Mouse (Mus musculus): ENCODE data around the gene Samd14.
"Not testable (repeated sequence)": the region's sequence is repeated elsewhere in the genome, so short reads cannot be mapped to it uniquely, and the experiment has no call there.

The Samd14 gene

GRCm38 (mm10) chr11:95009629-95010014, at the start of gene Samd14:
Samd14 (plus strand) TSS chr11:95009879.
- DNase-seq: peak; percentile 56 to 76

GRCm38 (mm10) chr11:94962534-94963101, 47.1 kb upstream of the Samd14 start:
- DNase-seq: no peak

GRCm38 (mm10) chr11:94967419-94967818, 42.3 kb upstream of the Samd14 start, which contains the start of gene Hils1:
Hils1 (plus strand) TSS chr11:94967593.
- DNase-seq: no peak

- no peak for DNase-seq
Observed at GRCm38 (mm10) chr11:94968187-94968586, 41.5 kb upstream of the Samd14 start.

GRCm38 (mm10) chr11:94969709-94970108, 40.0 kb upstream of the Samd14 start:
- not testable (repeated sequence) for DNase-seq

GRCm38 (mm10) chr11:94970210-94970943, 39.3 kb upstream of the Samd14 start:
- peak; percentile 64 to 86 for DNase-seq

- no peak for DNase-seq
Observed at GRCm38 (mm10) chr11:94971895-94972615, 37.6 kb upstream of the Samd14 start.

- no peak for DNase-seq
Observed at GRCm38 (mm10) chr11:94972887-94973286, 36.8 kb upstream of the Samd14 start.

- no peak for DNase-seq
Observed at GRCm38 (mm10) chr11:94973313-94973712, 36.4 kb upstream of the Samd14 start.

- no peak for DNase-seq
Observed at GRCm38 (mm10) chr11:94974951-94975350, 34.7 kb upstream of the Samd14 start.

- no peak for DNase-seq
Observed at GRCm38 (mm10) chr11:94976199-94976598, 33.5 kb upstream of the Samd14 start, which contains the start of gene Sgca. Sgca (minus strand) TSS chr11:94976327.

GRCm38 (mm10) chr11:94978178-94978915, 31.3 kb upstream of the Samd14 start:
- DNase-seq: no peak

- DNase-seq: peak; percentile 96
Observed at GRCm38 (mm10) chr11:94978947-94979346, 30.7 kb upstream of the Samd14 start.

- no peak for DNase-seq
Observed at GRCm38 (mm10) chr11:94979462-94980179, 30.1 kb upstream of the Samd14 start.

- peak in 1 of 2 experiments; percentile 69 for DNase-seq
Observed at GRCm38 (mm10) chr11:94985140-94985539, 24.5 kb upstream of the Samd14 start.

- no peak for DNase-seq
Observed at GRCm38 (mm10) chr11:94985822-94986221, 23.9 kb upstream of the Samd14 start.

- no peak for DNase-seq
Observed at GRCm38 (mm10) chr11:94986435-94986834, 23.2 kb upstream of the Samd14 start.

- no peak for DNase-seq
Observed at GRCm38 (mm10) chr11:94987341-94987740, 22.3 kb upstream of the Samd14 start.

- no peak for DNase-seq
Observed at GRCm38 (mm10) chr11:94987851-94988250, 21.8 kb upstream of the Samd14 start.

GRCm38 (mm10) chr11:94988780-94989561, 20.7 kb upstream of the Samd14 start:
- no peak for DNase-seq

GRCm38 (mm10) chr11:94989562-94990017, 20.1 kb upstream of the Samd14 start:
- peak; percentile 91 to 92 for DNase-seq
